Mouse (Mus musculus): ENCODE measurements at regions not wholly inside any gene's neighbourhood (a gene's known extent, or its start where the extent isn't known, plus 50 kb on each side); places are given as distances from the start of the nearest gene placed in this dataset.

DNA sequence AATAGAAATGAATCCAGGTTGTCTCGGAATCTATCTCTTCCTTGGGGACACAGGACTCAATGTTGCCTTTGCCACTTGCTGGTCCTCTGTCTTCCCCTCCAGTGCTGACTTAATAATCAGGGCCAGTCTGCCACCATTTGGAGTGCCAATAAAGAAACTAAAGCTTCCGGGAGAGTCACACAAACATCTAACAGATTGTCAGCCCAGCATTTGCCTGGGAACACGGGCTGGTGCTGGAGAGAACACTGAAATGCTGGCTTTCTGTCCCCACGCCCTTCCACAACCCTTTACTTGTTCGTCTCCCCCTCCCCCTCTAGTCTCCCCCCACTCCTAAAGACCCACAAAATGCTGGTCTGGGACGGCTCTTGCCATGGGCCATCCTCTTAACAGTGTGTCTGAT, 104.4 kb upstream of the Prox1 start:
- H3K4me3 ChIP-seq (ENCODE audit: low read depth, low read length): no peak overlapping the region
- no peaks in the 10 kb centered on the region for H3K27me3 ChIP-seq (ENCODE audit: control insufficient read depth, insufficient read depth, low read length, poor library complexity, severe bottlenecking)
- TF ChIP-seq POLR2A (IDR thresholded peaks at IDR 0.05; ENCODE audit: insufficient read depth, low read length): no peak
- TF ChIP-seq EP300 (IDR thresholded peaks at IDR 0.05; ENCODE audit: insufficient read depth, low read depth, low read length): no peak
- no peak for TF ChIP-seq CTCF (IDR thresholded peaks at IDR 0.05; ENCODE audit: low read depth, low read length)
- no peaks in the 10 kb centered on the region for H3K9me3 ChIP-seq (replicated peaks; ENCODE audit: control insufficient read depth, insufficient read depth, low read length, poor library complexity, severe bottlenecking)
- no peaks in the 10 kb centered on the region for H3K36me3 ChIP-seq (ENCODE audit: control insufficient read depth, insufficient read depth, low read length, poor library complexity, severe bottlenecking)
- H3K9ac ChIP-seq (ENCODE audit: low read depth, poor library complexity, severe bottlenecking): no peak overlapping the region
- no peaks in the 10 kb centered on the region for H3K4me1 ChIP-seq (ENCODE audit: control insufficient read depth, insufficient read depth, low read length)
- no peak overlapping the region for H3K27ac ChIP-seq (ENCODE audit: insufficient read depth, low read length)

- TF ChIP-seq EP300 (IDR thresholded peaks at IDR 0.05; ENCODE audit: insufficient read depth, low read depth, low read length) (no peak), CTCF (IDR thresholded peaks at IDR 0.05; ENCODE audit: low read depth, low read length) (no peak), POLR2A (IDR thresholded peaks at IDR 0.05; ENCODE audit: insufficient read depth, low read length) (no peak)
- no peaks in the 10 kb centered on the region for H3K4me1 ChIP-seq (ENCODE audit: control insufficient read depth, insufficient read depth, low read length)
- no peak overlapping the region for H3K27ac ChIP-seq (ENCODE audit: insufficient read depth, low read length)
- H3K9me3 ChIP-seq (replicated peaks; ENCODE audit: control insufficient read depth, insufficient read depth, low read length, poor library complexity, severe bottlenecking): no peaks in the 10 kb centered on the region
- H3K9ac ChIP-seq (ENCODE audit: low read depth, poor library complexity, severe bottlenecking): no peak overlapping the region
- H3K27me3 ChIP-seq (ENCODE audit: control insufficient read depth, insufficient read depth, low read length, poor library complexity, severe bottlenecking): no peaks in the 10 kb centered on the region
- no peak overlapping the region for H3K4me3 ChIP-seq (ENCODE audit: low read depth, low read length)
- no peaks in the 10 kb centered on the region for H3K36me3 ChIP-seq (ENCODE audit: control insufficient read depth, insufficient read depth, low read length, poor library complexity, severe bottlenecking)
Observed at GRCm38 (mm10) chr1:190270784-190271385, 100.4 kb upstream of the Prox1 start.

- Histone ChIP-seq H3K9ac (ENCODE audit: low read depth, poor library complexity, severe bottlenecking) (no peak overlapping the region), H3K27ac (ENCODE audit: insufficient read depth, low read length) (no peak overlapping the region), H3K4me1 (ENCODE audit: control insufficient read depth, insufficient read depth, low read length) (no peaks in the 10 kb centered on the region), H3K4me3 (ENCODE audit: low read depth, low read length) (no peak overlapping the region), H3K9me3 (replicated peaks; ENCODE audit: control insufficient read depth, insufficient read depth, low read length, poor library complexity, severe bottlenecking) (no peaks in the 10 kb centered on the region), H3K36me3 (ENCODE audit: control insufficient read depth, insufficient read depth, low read length, poor library complexity, severe bottlenecking) (no peaks in the 10 kb centered on the region), H3K27me3 (ENCODE audit: control insufficient read depth, insufficient read depth, low read length, poor library complexity, severe bottlenecking) (no peaks in the 10 kb centered on the region)
- TF ChIP-seq CTCF (IDR thresholded peaks at IDR 0.05; ENCODE audit: low read depth, low read length): no peak
- TF ChIP-seq EP300 (IDR thresholded peaks at IDR 0.05; ENCODE audit: insufficient read depth, low read depth, low read length): no peak
- no peak for TF ChIP-seq POLR2A (IDR thresholded peaks at IDR 0.05; ENCODE audit: insufficient read depth, low read length)
Observed at GRCm38 (mm10) chr1:190269181-190269580, 98.7 kb upstream of the Prox1 start.

- Histone ChIP-seq H3K27ac (ENCODE audit: insufficient read depth, low read length) (no peak overlapping the region), H3K9me3 (replicated peaks; ENCODE audit: control insufficient read depth, insufficient read depth, low read length, poor library complexity, severe bottlenecking) (no peaks in the 10 kb centered on the region), H3K27me3 (ENCODE audit: control insufficient read depth, insufficient read depth, low read length, poor library complexity, severe bottlenecking) (no peaks in the 10 kb centered on the region), H3K36me3 (ENCODE audit: control insufficient read depth, insufficient read depth, low read length, poor library complexity, severe bottlenecking) (no peaks in the 10 kb centered on the region), H3K9ac (ENCODE audit: low read depth, poor library complexity, severe bottlenecking) (no peak overlapping the region), H3K4me3 (ENCODE audit: low read depth, low read length) (no peak overlapping the region), H3K4me1 (ENCODE audit: control insufficient read depth, insufficient read depth, low read length) (no peaks in the 10 kb centered on the region)
- TF ChIP-seq CTCF (IDR thresholded peaks at IDR 0.05; ENCODE audit: low read depth, low read length) (no peak), POLR2A (IDR thresholded peaks at IDR 0.05; ENCODE audit: insufficient read depth, low read length) (no peak), EP300 (IDR thresholded peaks at IDR 0.05; ENCODE audit: insufficient read depth, low read depth, low read length) (no peak)
Observed at GRCm38 (mm10) chr1:190265085-190265780, 94.7 kb upstream of the Prox1 start.

DNA sequence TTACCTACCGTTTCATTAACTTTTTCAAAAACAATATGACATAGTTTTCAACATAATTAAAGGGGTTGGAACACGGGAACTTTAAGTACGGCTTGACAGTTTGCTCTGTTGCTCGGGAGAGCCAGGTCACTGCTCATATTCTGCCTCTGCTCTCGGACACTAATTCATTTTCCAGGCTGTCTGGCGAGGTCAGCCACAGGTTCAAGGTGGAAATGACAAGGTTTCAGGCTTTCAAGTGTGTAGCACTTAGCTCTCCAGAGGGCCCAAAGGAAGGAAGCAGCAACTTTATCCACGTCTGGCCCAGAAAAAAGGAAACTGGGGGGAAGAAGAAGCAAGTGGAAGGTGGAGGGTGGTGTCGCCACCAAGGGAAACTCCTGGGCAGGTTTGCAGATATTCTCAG, 94.0 kb upstream of the Prox1 start:
- no peaks in the 10 kb centered on the region for H3K27me3 ChIP-seq (ENCODE audit: control insufficient read depth, insufficient read depth, low read length, poor library complexity, severe bottlenecking)
- H3K4me1 ChIP-seq (ENCODE audit: control insufficient read depth, insufficient read depth, low read length): no peaks in the 10 kb centered on the region
- H3K9ac ChIP-seq (ENCODE audit: low read depth, poor library complexity, severe bottlenecking): no peak overlapping the region
- no peaks in the 10 kb centered on the region for H3K9me3 ChIP-seq (replicated peaks; ENCODE audit: control insufficient read depth, insufficient read depth, low read length, poor library complexity, severe bottlenecking)
- no peak overlapping the region for H3K4me3 ChIP-seq (ENCODE audit: low read depth, low read length)
- TF ChIP-seq CTCF (IDR thresholded peaks at IDR 0.05; ENCODE audit: low read depth, low read length): no peak
- no peak for TF ChIP-seq EP300 (IDR thresholded peaks at IDR 0.05; ENCODE audit: insufficient read depth, low read depth, low read length)
- no peak for TF ChIP-seq POLR2A (IDR thresholded peaks at IDR 0.05; ENCODE audit: insufficient read depth, low read length)
- no peak overlapping the region for H3K27ac ChIP-seq (ENCODE audit: insufficient read depth, low read length)
- no peaks in the 10 kb centered on the region for H3K36me3 ChIP-seq (ENCODE audit: control insufficient read depth, insufficient read depth, low read length, poor library complexity, severe bottlenecking)

DNA sequence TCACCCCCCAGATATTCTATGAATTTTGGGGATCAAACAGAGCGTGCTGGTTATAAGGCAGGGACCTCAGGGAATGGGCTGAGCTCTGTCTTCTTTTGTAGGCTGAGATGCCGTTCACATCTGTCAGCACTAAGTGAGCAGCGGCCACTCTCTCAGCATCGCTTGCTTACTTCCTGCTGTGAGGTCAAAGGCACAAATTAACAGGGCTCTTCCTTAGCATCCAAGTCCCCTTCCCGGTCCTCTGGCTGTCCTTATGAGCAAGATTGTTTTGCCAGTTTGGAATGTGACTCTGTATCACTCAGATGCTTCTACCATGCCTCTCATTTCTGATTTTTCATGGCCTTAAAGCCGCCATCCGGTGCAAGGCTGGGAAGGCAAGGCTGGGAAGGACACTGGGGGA, 93.1 kb upstream of the Prox1 start:
- Histone ChIP-seq H3K27me3 (ENCODE audit: control insufficient read depth, insufficient read depth, low read length, poor library complexity, severe bottlenecking) (no peaks in the 10 kb centered on the region), H3K4me1 (ENCODE audit: control insufficient read depth, insufficient read depth, low read length) (no peaks in the 10 kb centered on the region), H3K4me3 (ENCODE audit: low read depth, low read length) (no peak overlapping the region), H3K9ac (ENCODE audit: low read depth, poor library complexity, severe bottlenecking) (no peak overlapping the region), H3K36me3 (ENCODE audit: control insufficient read depth, insufficient read depth, low read length, poor library complexity, severe bottlenecking) (no peaks in the 10 kb centered on the region), H3K27ac (ENCODE audit: insufficient read depth, low read length) (no peak overlapping the region), H3K9me3 (replicated peaks; ENCODE audit: control insufficient read depth, insufficient read depth, low read length, poor library complexity, severe bottlenecking) (no peaks in the 10 kb centered on the region)
- TF ChIP-seq POLR2A (IDR thresholded peaks at IDR 0.05; ENCODE audit: insufficient read depth, low read length): no peak
- TF ChIP-seq CTCF (IDR thresholded peaks at IDR 0.05; ENCODE audit: low read depth, low read length): no peak
- TF ChIP-seq EP300 (IDR thresholded peaks at IDR 0.05; ENCODE audit: insufficient read depth, low read depth, low read length): no peak

Data from ES-Bruce4 (cell line).